Mouse (Mus musculus) layer of hippocampus, postnatal 36 days (tissue): ENCODE results near the gene Aco2. TPM values are rescaled to one million over a fixed set of nuclear protein-coding genes. Genes with fewer than 3 reads are reported as not detected.
"Not testable (repeated sequence)": the region's sequence is repeated elsewhere in the genome, so short reads cannot be mapped to it uniquely, and the experiment has no call there.

Source experiments
- DNase-seq, 2 experiments: peaks; one replicate each; pipeline ENCODE4 v3.0.0; 2022
- total RNA-seq, 2 experiments: library from RNA; stranded (reverse); gene quantifications; 2 replicates each; pipeline ENCODE4 v1.2.3; 2021

The Aco2 gene
- total RNA-seq, 2 experiments from 2014 or later = 449 to 462 TPM

DNA sequence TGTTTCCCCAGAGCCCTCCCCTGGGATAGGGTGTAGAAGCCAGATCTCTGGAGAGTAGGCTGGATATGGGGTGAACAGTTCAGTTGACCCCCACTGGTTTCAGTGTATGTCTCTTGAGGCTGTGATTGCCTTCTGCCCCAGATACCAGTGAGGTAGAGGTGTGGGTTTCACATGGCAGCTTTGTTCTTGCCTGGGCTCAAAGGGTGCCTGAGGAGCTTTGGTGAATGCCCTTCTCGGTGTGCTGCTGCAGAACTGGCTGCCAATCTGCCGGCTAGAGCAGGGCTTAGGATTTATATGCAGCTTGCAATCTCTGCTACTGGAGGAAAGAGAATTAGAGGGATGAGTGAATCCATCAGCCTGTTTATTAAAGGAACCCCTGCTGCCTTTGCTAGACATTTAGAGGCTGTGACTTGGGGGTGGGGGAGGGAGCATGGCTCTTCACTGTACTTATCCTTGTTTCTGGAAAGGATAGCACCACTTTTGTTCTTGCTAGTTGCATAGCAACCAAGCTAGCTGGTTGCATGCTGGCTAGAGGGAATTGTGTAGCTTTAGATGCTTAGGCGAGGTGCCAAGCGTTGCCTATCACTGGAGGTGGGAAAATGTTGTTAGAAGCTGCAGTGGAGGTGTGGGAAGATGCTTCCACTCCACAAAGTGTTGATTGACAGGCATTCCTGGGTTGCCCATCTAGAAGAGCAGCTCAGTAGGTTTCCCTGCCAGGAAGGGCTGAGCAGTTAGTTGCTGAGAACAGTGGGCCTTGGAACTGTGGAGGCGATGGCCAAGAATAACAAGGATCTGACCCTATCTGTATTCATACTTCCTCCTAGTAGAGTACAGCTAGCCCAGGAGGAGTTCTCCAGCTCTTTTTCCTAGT is 7.7 kb downstream of the Aco2 start:
- peak; percentile 75 to 77 for DNase-seq

DNA sequence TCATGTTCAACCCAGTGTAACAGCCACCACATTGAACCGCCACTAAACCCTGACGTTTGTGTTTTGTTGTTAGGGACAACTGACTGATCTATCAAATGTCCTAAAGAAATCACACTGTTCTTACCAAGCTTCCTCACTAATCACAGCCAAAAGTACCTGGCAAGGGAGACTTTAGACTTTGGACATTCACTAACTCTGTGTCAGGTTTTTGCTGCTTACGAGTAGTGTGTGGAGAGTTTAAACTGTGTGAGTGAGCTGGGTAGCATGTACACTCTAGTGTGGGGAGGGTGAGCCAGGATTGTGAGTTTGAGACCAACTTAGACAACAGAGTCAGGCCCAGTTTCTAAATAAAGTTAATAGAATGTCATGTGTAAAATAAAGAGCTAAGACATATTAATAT is 10.2 kb downstream of the Aco2 start:
- no peak for DNase-seq

DNA sequence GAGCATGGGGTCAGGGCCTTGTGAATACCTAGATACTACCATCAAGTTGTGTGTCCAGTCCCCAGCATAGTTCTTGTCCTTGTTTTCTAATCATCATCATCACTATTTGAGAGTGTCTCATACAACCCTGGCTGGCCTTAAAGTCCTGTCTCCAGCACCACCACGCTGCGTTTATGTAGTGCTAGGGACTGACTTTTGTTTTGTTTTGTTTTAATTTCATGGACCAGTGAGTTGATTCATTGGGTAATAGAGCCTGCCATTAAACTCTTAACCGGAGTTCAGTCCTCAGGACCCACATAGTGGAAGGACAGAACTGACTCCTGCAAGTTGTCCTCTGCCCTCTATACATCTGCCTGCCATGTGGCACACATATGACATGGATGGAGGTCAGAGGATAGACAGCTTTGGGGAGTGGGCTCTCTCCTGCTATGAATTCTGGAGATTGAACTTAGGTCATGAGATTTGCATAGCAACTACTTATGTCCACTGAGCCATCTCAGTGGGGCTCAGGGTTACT is 13.4 kb downstream of the Aco2 start:
- no peak for DNase-seq

DNA sequence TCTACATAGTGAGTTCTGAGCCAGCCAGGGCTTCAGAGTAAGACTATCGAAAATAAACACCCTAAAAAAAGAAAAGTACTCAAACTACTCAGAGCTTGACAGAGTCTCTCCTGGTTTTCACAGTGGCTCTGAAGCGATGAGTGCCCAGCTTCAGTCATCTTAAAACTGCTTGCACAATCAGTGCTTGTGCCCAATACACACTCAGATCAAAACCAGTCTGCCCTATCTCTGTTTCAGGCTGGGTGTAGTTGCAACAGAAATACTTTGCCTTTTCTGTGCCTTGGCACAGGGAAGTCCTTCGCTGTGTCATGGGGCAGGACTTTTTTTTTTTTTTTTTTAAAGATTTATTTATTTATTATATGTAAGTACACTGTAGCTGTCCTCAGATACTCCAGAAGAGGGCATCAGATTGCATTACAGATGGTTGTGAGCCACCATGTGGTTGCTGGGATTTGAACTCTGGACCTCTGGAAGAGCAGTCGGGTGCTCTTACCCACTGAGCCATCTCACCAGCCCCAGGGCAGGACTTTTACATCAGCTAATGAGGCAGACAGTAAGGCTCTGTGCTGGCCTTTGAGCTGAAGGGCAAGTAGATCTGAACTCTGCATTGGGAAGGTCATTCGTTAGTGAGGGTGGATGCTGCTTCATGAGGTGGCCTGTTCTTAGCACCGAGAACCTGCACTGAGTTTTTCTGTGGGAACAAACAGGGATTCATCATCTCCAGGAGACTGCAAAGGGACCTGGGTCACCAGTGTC is 14.9 kb downstream of the Aco2 start:
- DNase-seq = no peak

DNA sequence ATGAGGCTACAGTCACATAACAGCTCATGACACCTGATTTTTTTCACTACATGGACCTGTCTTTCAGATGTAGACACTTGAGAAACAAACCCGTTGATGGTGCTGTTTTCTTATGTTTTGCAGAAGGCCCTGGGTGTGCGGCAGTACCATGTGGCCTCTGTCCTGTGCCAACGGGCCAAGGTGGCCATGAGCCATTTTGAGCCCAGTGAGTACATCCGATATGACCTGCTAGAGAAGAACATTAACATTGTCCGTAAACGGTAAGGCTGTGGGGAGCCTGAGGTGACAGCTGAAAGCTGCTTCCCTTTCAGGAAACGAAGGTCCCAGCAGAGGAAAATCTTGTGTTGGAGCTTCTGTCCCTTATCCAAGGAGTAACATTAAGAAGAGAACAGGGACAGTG is 17.1 kb downstream of the Aco2 start:
- DNase-seq = no peak

DNA sequence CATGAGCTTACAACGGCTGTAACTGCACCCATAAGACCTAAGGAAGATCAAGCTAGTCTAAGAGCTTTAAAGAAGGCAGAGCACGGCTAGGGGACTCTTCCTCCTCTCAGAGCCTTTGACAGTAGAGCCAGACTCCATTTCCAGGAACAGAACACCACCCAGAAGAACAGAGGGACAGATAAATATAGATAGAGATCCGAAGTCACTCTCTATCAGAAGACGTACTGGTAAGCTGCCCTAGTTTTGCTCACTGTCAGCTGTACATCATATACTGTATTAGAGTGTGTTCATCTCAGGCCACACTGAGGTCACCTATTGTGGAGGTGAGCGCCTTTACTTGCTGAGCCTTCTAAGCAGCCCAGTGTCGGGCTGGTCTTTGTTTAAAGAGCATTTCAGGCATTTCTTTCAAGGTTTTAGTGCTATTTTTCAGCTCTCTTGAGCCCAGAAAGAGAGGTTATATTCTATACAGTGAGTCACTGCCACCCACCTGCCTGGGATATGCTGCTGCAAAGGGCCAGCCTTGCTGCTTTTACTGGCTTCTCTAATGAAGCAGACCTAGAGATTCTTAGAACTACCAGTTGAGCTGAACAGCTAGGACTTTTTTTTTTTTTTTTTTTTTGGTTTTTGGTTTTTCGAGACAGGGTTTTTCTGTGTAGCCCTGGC is 19.2 kb downstream of the Aco2 start:
- no peak for DNase-seq

DNA sequence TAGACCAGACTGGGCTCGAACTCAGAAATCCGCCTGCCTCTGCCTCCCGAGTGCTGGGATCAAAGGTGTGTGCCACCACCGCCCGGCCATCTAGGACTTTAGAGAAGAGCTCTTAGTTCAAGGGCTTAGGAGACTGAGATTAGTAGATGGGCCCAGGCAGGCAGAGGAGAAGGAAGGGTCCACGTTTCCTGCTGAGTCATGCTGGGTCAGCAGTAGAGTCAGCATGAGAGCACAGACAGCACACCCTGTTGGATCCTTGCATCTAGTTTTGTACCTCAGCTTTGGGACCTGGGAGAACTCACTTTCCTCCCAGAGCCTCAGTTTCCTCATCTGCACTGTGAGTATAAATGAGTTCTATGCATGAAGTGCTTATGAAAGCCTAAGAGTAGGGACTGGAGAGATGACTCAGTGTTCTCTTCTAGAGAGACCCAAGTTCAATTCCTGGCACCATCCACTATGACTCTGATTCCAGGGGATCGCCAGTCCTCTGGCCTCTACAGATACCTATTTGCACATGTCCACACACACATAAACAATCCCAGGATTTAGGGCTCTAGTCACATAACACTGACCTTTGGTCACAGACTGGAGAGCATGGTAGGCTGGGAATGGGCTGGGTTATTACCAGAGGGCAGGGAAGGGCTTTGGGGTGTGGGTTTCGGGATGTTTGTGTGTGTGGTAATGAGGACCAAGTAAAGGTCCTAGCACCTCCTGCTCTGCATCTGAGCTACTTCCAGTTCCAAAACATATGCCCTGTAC is 19.9 kb downstream of the Aco2 start:
- no peak for DNase-seq

DNA sequence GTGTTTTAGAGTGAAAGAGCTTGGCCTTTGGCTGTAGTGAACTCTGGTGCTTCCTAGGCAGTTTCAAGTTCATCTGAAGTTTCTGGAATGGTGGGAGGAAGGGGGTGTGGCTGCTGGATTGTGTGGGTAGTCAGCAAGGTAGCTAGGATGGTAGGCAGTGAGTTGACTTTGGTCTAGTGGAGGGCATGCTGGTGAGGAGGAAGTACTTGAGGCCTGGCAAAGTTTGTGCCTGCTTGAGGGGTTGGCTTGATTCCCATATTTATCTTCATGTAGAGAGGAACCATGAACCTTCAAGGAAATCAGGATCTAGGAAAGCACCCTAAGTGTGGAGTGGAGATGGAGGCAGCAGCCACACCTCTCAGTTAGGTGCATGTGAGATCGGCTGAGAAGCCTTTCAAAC is 21.9 kb downstream of the Aco2 start:
- DNase-seq = no peak

DNA sequence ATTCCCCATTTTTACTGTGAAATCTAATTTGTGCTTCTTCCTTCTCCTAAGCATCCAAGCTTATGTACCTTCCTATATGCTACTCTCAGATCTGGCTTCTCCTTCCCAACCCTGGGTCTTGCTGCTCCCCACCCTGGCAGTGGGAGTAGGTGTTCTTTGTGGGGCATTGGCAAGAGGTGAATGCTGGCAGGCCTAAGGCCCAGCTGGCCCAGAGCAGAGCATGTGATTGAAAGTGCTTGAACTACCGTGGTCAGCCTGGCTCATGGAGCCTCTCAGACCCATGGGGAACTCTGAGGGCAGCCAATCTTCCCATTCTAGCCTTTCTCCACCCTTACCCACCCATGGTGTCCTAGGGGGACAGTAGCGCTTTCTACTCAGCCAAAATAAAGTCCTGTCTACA is 24.3 kb downstream of the Aco2 start:
- DNase-seq = peak in 1 of 2 experiments; percentile 57

DNA sequence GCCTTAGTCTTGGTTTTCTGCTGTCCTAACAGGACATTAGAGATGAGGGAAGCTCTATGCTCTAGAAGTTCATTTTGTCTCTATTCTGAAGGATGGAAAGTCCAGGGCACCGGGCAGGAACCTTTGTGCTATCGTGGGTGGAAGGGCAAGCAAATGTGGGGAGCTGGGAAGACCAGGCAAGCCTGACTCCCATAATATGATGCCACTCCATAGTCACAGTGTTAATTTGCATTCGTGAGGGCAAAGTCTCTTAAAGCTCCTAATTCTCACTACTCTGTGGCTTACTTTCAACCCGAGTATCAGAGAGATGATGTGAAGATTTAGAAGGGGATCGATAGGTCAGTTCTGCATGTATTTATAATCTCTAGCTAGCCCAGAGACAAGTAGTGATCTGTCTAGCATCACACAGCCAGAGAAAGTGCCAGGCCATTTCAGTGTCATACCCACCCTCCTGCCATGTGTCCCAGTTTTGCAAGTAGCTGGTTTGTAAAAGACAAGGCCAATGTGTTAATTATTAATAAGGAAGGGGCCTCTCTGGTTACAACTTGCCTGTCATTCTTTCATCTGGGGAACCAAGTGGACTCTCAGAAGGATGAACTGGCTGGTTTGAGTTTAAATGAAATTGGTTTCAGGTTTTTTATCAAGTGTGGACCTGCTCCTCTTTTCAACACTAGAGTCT is 25.6 kb downstream of the Aco2 start:
- no peak for DNase-seq

DNA sequence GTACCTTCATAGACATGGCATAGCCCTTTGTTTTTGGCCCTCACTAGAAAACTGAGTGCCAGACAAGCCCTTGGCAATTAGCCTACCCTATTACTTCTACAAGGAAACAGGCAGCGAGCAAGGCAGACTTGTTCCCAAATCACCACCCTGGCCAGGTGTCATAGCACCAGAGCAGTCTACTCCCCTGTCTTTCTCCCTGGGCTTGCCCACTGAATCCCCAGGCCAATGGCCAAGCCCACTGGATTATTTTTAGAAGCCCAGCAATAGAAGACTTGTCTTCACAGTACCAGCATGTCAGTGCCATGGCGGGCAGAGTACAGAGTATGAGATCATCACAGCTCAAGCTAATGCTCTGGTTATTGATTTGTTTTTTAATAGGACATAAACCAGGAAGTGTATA is 26.6 kb downstream of the Aco2 start:
- DNase-seq = no peak

DNA sequence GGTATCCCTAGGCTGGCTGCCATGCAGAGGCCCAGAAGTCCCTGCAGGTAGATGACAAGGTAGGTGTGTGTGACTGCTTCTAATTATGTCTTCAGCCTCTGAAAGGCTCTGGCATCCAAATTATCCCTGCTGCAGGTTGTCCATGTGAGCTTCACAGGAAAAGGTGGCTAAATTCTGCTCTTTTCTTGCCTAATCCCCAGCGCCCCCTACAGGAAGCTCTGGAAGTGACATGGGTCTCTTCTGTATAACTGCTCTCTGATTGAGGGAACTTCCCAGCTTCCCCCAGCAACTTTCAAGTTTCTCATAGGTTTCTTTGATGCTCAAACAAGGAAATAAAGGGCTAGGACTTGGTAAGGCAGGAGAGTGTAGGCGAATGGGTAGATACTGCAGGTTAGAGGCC is 32.8 kb downstream of the Aco2 start:
- peak; percentile 57 to 72 for DNase-seq

DNA sequence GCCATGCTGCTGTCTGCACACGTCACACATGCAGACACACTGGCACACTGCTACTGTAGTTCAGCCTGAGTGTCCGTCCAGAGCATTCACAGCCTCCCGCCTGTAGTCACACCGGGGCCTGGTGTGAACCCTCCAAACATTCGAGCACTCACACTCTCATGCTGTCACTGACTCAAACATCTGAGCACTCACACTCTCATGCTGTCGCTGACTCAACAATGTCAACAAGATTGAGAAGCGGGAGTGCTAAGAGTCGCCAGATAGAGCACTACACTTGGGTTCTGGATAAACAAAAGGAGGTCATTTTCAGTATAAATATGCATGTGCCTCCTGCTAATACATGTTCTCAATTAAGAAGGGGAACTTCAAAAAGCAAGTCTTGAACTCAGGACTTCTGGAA is 35.8 kb downstream of the Aco2 start:
- no peak for DNase-seq

DNA sequence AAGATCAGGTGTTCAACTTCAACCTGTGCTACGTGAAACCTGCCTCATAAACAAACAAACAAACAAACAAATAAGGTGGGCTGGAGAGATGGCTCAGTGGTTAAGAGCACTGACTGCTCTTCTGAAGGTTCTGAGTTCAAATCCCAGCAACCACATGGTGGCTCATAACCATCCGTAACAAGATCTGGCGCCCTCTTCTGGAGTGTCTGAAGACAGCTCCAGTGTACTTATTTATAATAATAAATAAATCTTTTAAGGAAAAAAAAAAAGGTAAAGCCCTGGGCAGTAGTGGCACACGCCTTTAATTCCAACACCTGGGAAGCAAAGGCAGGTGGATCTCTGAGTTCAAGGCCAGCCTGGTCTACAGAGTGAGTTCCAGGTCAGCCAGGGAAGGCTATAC is 36.7 kb downstream of the Aco2 start:
- not testable (repeated sequence) for DNase-seq

DNA sequence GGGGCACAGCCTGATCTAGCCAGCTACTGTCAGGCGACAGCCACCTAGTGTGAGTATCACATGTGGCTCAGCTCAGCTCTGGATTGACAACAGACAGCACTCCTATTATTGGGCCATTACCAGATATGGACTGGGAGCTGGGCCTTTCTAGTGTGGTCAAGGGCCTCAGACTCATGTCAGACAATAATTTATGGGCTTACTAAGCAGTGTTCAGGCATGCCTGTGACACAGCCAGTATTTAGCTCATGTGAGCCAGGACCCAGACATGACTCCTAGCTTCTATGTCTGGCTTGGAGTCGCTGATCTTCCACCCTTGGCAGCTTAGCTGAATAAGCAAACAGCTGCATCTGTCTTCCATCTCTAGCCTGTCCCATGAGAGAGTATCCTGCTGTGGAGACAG is 40.4 kb downstream of the Aco2 start:
- DNase-seq = no peak

DNA sequence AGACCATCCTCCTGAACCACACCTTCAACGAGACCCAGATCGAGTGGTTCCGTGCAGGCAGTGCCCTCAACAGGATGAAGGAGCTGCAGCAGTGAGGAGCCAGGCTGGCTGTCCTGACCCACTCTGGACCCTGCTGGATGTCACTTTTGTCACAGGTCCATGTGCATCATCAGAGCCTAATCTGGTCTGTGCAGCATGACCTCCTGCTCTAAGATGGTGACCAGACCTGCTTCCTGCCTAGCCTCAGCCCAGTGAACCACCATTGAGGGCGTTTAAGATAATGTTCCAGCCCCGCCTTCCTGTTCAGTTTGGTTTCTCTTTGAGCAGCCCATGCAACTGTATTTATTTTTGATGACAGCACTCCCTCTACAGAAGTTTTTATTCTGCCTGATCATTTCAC is 42.6 kb downstream of the Aco2 start:
- DNase-seq = no peak

DNA sequence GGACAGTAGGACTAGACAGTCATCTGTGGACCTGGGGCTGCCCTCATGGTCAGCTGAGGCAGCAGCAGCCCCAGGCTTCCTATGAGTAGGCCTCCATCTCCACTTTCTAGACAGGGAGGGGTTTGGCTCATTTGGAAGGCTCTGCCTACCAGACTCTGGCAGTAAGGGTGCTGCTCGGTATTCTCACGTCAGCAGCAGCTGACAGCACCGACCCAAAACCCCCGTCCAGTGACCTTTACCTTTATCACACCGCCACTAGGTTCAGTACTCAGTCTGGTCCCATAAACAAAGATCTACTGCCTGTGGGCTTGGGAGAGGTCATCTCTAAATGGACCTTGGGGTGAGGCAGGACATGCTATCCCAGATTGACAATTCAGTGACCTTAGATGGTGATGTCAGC is 43.6 kb downstream of the Aco2 start:
- DNase-seq = no peak

DNA sequence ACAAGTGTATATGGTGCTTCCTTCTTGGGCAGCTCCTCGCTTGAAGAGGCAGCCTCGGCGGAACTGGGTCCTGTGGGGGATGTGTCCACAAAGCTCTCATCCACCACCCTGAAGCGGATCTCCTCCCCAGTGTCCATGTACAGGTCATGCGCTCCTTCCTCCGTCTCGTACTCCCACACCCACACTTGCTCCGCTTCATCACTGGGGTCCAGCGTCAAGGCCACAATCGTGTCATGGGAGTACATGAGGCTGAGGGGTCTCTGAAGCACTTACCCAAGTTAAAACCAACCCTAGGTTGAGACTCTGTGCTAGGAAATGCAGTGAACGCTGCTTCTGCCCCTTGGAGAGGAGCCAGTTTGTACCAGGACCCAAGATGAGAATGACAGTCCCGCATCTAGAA is 45.1 kb downstream of the Aco2 start:
- DNase-seq = no peak

DNA sequence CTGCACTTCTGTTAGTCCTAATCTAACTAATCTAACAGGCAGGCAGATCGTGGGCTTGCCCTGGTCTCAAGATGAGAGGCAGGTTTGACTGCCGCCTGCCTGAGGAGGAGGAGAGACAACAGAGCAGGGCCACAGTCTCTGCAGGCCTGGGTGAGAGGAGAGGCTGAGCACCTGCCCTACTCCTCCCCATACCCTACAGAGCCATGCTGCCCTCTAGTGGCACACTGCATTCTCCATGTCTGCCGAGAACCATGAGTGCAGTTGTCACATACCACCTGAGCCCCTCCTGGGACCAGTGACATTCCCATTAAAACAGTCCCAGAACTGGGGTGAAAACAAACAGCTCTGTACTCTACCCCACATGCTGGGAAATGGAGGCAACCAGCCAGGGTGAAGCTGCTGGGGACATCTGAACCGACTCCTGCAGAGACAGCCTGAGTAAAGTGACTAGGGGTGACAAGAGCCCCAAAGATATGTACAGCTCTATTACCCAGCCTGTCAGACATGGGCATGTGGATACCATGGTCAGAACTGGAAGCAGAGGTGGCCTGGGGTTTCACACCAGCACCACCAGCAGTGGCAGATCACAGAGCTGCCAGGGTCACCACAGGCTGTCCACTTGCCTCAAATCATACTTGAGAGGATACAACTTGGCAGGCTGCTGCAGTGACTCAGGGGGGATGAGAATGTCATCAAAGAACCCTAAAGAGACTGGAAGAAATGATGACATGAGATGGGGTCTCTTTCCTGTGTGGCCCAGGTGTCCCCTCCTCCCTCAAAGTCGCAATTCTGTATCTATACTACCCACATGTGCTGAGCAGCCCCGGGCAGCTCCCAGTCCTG is 45.7 kb downstream of the Aco2 start:
- DNase-seq = peak; percentile 61 to 68

DNA sequence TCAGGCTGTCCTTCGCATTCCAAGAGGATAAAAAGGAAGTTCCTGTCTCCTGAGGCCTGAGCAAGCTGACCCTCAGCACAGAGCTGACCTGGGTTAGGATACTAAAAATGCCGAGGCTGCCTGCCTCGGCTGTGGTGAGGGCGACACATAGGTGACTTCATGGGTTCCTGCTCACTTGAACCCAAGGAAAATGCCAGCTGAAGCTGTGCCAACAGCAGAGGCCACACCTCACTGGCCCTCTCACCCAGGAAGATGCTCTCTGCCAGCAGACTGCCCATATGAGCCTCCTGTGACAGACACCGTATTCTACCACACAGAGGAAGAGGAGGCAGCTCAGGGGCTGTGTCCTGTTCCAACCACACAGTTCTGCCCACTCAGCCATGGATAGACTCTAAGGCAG is 47.0 kb downstream of the Aco2 start:
- DNase-seq = no peak
